Mouse (Mus musculus) liver, postnatal 0 days (tissue): ENCODE measurements around the gene Adam19.

Experiments used
- CTCF ChIP-seq: sonication (generic); IDR thresholded peaks from 2 replicates; pipeline ENCODE4 v1.5.1; 2016; ENCODE audit warnings: antibody characterized with exemption, low read depth
- EP300 ChIP-seq: IDR thresholded peaks from 2 replicates; pipeline ENCODE4 v1.6.1; 2016; ENCODE audit warnings: antibody characterized with exemption, low read depth, mild to moderate bottlenecking

DNA sequence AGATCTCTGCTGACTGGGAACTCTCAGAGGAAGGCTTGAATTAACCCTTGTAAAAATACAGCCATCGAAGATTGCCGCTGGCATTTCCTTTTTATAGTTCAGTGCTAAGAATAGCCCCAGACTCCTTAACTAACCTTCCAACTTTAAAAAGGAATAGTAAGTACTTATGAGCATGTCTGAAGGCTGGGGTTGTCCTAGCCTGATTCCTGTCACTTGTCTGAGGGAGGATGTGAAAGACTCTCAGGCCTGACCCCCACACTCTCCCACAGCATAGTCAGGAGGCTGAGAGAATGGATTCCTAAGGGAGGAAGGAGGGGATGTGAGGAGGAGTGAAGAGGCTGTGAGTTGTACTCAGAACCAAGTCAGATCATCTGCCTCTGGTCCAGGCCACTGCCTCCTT is 26.3 kb upstream of the Adam19 start:
- TF ChIP-seq CTCF (no peak), EP300 (no peak)
